Mouse (Mus musculus): ENCODE measurements at regions not wholly inside any gene's neighbourhood (a gene's known extent, or its start where the extent isn't known, plus 50 kb on each side); places are given as distances from the start of the nearest gene placed in this dataset.

DNA sequence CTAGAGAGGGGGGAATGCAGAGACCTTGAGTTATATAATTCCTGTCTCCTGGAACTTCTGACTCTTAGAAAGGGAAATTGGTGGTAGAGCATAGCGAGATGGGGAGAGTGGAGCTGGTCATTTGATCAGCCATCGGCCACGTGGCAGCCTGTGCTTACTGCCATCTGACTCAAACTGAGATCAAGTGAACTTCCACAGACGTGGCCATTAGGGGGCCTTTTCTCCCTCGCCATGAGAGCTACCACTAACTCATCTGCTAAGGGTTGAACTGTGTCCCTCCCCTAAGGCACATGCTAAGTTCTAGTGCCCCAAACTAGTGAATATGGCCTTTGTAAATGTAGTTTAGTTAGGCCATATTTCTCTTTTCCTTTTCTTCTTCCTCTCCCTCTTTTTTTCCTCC, 120.6 kb downstream of the 2410131K14Rik start:
- H3K27ac ChIP-seq (ENCODE audit: low read depth) = no peak overlapping the region
- H3K36me3 ChIP-seq (ENCODE audit: insufficient read depth) = no peaks in the 10 kb centered on the region
- H3K9me3 ChIP-seq (ENCODE audit: low read depth, low read length) = no peaks in the 10 kb centered on the region
- H3K4me3 ChIP-seq (ENCODE audit: low read depth, low read length) = no peak overlapping the region
- peak; percentile 30; the same call in 1 of the 2 replicates for TF ChIP-seq CTCF (IDR thresholded peaks at IDR 0.05; ENCODE audit: low read depth)
- H3K27me3 ChIP-seq (ENCODE audit: insufficient read depth, low read length) = no peaks in the 10 kb centered on the region
- no peak overlapping the region for H3K9ac ChIP-seq
- no peak overlapping the region for H3K4me2 ChIP-seq
- ATAC-seq (ENCODE audit: insufficient read depth) (no peak), DNase-seq (peak; percentile 42)
- no peaks in the 10 kb centered on the region for H3K4me1 ChIP-seq (ENCODE audit: insufficient read depth)
- WGBS = 41% methylated on average over 5 of the region's 5 CpGs

DNA sequence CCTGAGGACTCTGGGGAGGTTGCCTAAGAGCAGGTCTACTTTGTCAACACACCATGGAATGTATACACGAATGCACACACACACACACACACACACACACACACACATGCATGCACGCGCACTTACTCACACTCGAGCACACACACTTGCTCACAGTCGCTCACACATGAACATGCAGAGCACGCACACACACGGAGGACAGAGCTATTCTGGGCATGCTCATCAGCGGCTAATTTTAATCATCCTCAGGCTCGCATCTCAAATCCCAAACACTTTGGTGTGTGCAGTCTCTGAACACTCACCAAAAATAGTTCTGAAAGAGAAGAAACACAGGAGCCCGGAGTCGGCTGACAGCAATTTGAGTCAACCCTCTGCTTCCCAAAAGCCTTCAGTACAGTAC, 122.0 kb downstream of the 2410131K14Rik start:
- H3K27ac ChIP-seq (ENCODE audit: low read depth) = no peak overlapping the region
- DNase-seq (no peak), ATAC-seq (ENCODE audit: insufficient read depth) (no peak)
- no peak overlapping the region for H3K4me2 ChIP-seq
- no peaks in the 10 kb centered on the region for H3K36me3 ChIP-seq (ENCODE audit: insufficient read depth)
- no peaks in the 10 kb centered on the region for H3K27me3 ChIP-seq (ENCODE audit: insufficient read depth, low read length)
- 79% methylated on average over 11 of the region's 11 CpGs for WGBS
- H3K9me3 ChIP-seq (ENCODE audit: low read depth, low read length) = no peaks in the 10 kb centered on the region
- H3K4me1 ChIP-seq (ENCODE audit: insufficient read depth) = no peaks in the 10 kb centered on the region
- no peak overlapping the region for H3K4me3 ChIP-seq (ENCODE audit: low read depth, low read length)
- H3K9ac ChIP-seq = no peak overlapping the region
- no peak for TF ChIP-seq CTCF (IDR thresholded peaks at IDR 0.05; ENCODE audit: low read depth)

DNA sequence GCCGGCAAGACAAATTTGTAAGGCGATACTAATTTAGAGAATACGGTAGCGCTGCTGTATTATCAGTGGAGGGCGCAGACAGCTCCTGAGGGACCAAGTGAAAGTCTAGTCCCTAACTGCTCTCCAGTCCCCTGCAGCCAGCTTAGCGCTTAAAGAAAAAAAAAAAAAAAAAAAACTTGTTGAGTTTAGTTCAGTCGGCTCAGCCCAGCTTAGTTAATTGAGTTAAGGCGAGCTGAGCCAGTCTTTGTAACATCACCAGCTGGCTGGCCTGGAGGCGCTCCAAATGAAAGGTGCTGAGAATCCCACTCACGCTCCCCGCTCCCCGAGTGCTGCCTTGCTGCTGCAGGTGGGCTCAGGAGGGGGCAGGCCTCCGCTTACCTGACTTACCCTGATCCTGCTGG, 128.6 kb downstream of the 2410131K14Rik start:
- H3K27me3 ChIP-seq (ENCODE audit: insufficient read depth, low read length) = 0 out of 2 replicates have a peak, but pooled peaks cover 2% of the 10 kb centered on the region
- H3K4me2 ChIP-seq = peak overlapping the region; percentile 48
- no peak overlapping the region for H3K9ac ChIP-seq
- TF ChIP-seq CTCF (IDR thresholded peaks at IDR 0.05; ENCODE audit: low read depth) = 0 out of 2 replicates have a peak, but pooled peaks have one; percentile 12
- peaks cover 18% of the 10 kb centered on the region for H3K4me1 ChIP-seq (ENCODE audit: insufficient read depth)
- H3K36me3 ChIP-seq (ENCODE audit: insufficient read depth) = no peaks in the 10 kb centered on the region
- no peak overlapping the region for H3K27ac ChIP-seq (ENCODE audit: low read depth)
- WGBS = 6% methylated on average over 13 of the region's 13 CpGs
- no peak overlapping the region for H3K4me3 ChIP-seq (ENCODE audit: low read depth, low read length)
- ATAC-seq (ENCODE audit: insufficient read depth) (no peak; the same call in 1 of the 2 replicates), DNase-seq (peak; percentile 77)
- H3K9me3 ChIP-seq (ENCODE audit: low read depth, low read length) = no peaks in the 10 kb centered on the region

DNA sequence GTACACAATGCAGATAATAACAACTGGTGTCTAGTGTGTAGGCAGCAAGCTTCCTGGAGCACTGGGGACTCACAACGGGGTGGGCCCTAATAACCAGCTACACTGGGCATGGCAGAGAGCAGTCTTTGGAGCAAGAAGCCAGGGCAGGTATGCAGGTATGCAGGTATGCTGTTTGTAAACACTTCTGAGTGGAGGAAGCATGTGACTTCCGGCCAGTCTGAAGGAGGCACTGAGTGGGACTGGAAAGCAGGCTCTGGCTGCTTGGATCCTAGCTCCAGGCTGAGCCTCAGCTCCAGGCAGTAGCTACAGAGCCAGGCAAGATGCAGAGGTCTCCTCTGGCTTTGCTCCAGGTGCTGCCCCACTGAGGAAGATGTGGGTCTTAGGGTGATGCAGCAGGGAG, 129.9 kb downstream of the 2410131K14Rik start:
- 19% methylated on average over 2 of the region's 2 CpGs for WGBS
- ATAC-seq (ENCODE audit: insufficient read depth) = peak; percentile 44
- no peak overlapping the region for H3K9ac ChIP-seq

DNA sequence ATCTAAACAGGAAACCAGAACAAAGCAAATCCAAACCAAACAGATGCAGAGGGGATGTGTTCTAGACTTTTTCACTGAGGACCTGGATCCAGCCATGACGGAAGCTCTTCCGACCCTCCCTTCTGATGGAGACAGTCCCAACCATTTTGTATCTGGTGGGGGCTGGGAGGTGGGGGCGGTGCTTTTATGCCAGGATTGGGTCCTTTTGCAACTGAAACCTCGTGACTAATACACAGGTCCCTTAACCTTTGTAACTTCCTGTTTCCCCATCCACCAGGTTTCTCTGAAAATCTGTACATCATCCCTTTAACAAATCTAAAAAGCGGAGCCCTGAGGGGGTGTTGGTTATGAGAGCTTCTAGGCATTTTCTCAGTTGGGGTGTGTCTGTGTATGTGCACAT, 130.9 kb downstream of the 2410131K14Rik start:
- ATAC-seq (ENCODE audit: insufficient read depth) (no peak), DNase-seq (no peak)
- Histone ChIP-seq H3K4me1 (ENCODE audit: insufficient read depth) (peaks cover 32% of the 10 kb centered on the region), H3K4me2 (no peak overlapping the region), H3K4me3 (ENCODE audit: low read depth, low read length) (no peak overlapping the region), H3K27ac (ENCODE audit: low read depth) (no peak overlapping the region), H3K9me3 (ENCODE audit: low read depth, low read length) (no peaks in the 10 kb centered on the region), H3K36me3 (ENCODE audit: insufficient read depth) (no peaks in the 10 kb centered on the region), H3K27me3 (ENCODE audit: insufficient read depth, low read length) (0 out of 2 replicates have a peak, but pooled peaks cover 2% of the 10 kb centered on the region), H3K9ac (no peak overlapping the region)
- WGBS = 55% methylated on average over 5 of the region's 5 CpGs
- TF ChIP-seq CTCF (IDR thresholded peaks at IDR 0.05; ENCODE audit: low read depth) = no peak

More for the DNA sequence above, 129.9 kb downstream of the 2410131K14Rik start:
- peak overlapping the region; percentile 50; the same call in 1 of the 2 replicates for H3K27ac ChIP-seq (ENCODE audit: low read depth)
- TF ChIP-seq CTCF (IDR thresholded peaks at IDR 0.05; ENCODE audit: low read depth) = no peak
- H3K4me2 ChIP-seq = no peak overlapping the region
- no peaks in the 10 kb centered on the region for H3K9me3 ChIP-seq (ENCODE audit: low read depth, low read length)
- H3K36me3 ChIP-seq (ENCODE audit: insufficient read depth) = no peaks in the 10 kb centered on the region
- DNase-seq = peak; percentile 48
- 0 out of 2 replicates have a peak, but pooled peaks cover 2% of the 10 kb centered on the region for H3K27me3 ChIP-seq (ENCODE audit: insufficient read depth, low read length)
- H3K4me3 ChIP-seq (ENCODE audit: low read depth, low read length) = no peak overlapping the region
- peaks cover 27% of the 10 kb centered on the region for H3K4me1 ChIP-seq (ENCODE audit: insufficient read depth)

DNA sequence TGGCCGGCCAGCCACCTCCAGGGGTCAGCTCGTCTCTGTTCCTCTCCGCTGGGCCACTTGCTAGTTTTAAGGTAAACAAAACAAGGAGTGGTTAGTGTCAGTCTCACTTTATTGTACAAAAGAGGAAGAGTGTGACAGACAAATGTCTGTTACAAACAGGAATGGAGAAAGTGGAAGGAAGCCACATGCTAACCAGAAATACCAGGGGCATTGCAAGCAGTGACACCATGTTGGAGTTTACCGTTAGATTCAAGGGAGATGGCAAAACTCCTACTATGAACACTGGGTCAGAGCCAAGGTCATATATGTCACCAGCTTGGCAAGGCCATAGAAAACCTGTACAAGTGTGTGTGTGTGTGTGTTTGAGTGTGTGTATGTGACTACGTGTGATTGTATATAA, 131.5 kb downstream of the 2410131K14Rik start:
- Histone ChIP-seq H3K9me3 (ENCODE audit: low read depth, low read length) (no peaks in the 10 kb centered on the region), H3K4me2 (no peak overlapping the region), H3K4me1 (ENCODE audit: insufficient read depth) (peaks cover 32% of the 10 kb centered on the region), H3K27ac (ENCODE audit: low read depth) (no peak overlapping the region), H3K36me3 (ENCODE audit: insufficient read depth) (no peaks in the 10 kb centered on the region), H3K9ac (no peak overlapping the region), H3K27me3 (ENCODE audit: insufficient read depth, low read length) (0 out of 2 replicates have a peak, but pooled peaks cover 2% of the 10 kb centered on the region), H3K4me3 (ENCODE audit: low read depth, low read length) (no peak overlapping the region)
- no peak for TF ChIP-seq CTCF (IDR thresholded peaks at IDR 0.05; ENCODE audit: low read depth)
- peak; percentile 33 for DNase-seq
- 42% methylated on average over 5 of the region's 5 CpGs for WGBS
- ATAC-seq (ENCODE audit: insufficient read depth) = no peak

DNA sequence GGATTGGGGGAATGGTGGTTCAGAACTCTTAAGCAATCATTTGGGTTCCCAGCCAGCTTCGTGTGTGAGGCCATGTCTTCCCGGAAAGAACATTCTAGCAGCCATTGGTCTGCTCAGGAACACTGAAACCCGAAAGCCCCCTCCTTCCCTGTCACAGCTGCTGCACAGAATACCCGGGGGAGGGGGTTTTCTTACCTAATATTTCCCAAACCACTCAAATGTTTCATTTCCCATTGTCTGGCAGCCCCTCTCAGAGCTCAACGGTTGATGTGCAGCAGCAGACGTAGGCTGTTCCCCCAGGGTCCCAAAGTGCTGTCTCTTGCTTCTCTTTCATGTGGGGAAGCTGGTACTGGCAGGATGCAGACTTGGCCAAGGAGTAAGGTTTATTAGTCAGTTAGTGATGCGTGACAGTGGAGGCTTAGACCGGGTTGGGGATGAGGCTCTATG, 132.4 kb downstream of the 2410131K14Rik start:
- no peak for ATAC-seq (ENCODE audit: insufficient read depth)
- Histone ChIP-seq H3K4me3 (ENCODE audit: low read depth, low read length) (no peak overlapping the region), H3K27me3 (ENCODE audit: insufficient read depth, low read length) (0 out of 2 replicates have a peak, but pooled peaks cover 2% of the 10 kb centered on the region), H3K4me2 (no peak overlapping the region), H3K36me3 (ENCODE audit: insufficient read depth) (no peaks in the 10 kb centered on the region), H3K27ac (ENCODE audit: low read depth) (no peak overlapping the region), H3K9me3 (ENCODE audit: low read depth, low read length) (no peaks in the 10 kb centered on the region), H3K4me1 (ENCODE audit: insufficient read depth) (peaks cover 32% of the 10 kb centered on the region), H3K9ac (no peak overlapping the region)
- no peak for TF ChIP-seq CTCF (IDR thresholded peaks at IDR 0.05; ENCODE audit: low read depth)
- DNase-seq = peak; percentile 31
- 38% methylated on average over 8 of the region's 8 CpGs for WGBS
